Mouse (Mus musculus) heart, embryonic 16.5 days (tissue): Measurements from ENCODE around the gene Ip6k1. TPM values are rescaled to one million over a fixed set of nuclear protein-coding genes. Genes with fewer than 3 reads are reported as not detected.
A peak's percentile ranks its signal among the peaks of the same experiment; 100 is the strongest.

ENCODE experiments used
- ATAC-seq: fragments of 200-750 bp; cut with Nextera tagmentation; replicated peaks from 2 replicates; pipeline ENCODE4 v1.8.0; 2017; ENCODE audit warnings: moderate number of reproducible peaks; ENCODE audit not compliant: insufficient read depth, low FRiP score; ENCODE audit errors: extremely low read depth
- H3K27ac ChIP-seq: fragments of 300-500 bp; sonication (generic); 2 replicates; pipeline ENCODE4 v1.5.1; 2014; ENCODE audit warnings: mild to moderate bottlenecking, low read length, control low read depth, moderate library complexity
- H3K27me3 ChIP-seq: fragments of 300-500 bp; sonication (generic); 2 replicates; pipeline ENCODE4 v1.6.1; 2014; ENCODE audit warnings: low read length, mixed read lengths; ENCODE audit not compliant: control insufficient read depth, insufficient read depth
- H3K36me3 ChIP-seq: fragments of 300-500 bp; sonication (generic); 2 replicates; pipeline ENCODE4 v1.6.1; 2014; ENCODE audit not compliant: control insufficient read depth, insufficient read depth
- H3K4me1 ChIP-seq: fragments of 300-500 bp; sonication (generic); 2 replicates; pipeline ENCODE4 v1.6.1; 2014; ENCODE audit warnings: low read length, mixed read lengths; ENCODE audit not compliant: control insufficient read depth, insufficient read depth
- H3K4me2 ChIP-seq: fragments of 300-500 bp; sonication (generic); 2 replicates; pipeline ENCODE4 v1.6.1; 2014; ENCODE audit warnings: low read depth, mild to moderate bottlenecking, control low read depth, low read length
- H3K4me3 ChIP-seq: fragments of 300-500 bp; sonication (generic); 2 replicates; pipeline ENCODE4 v1.5.1; 2014; ENCODE audit warnings: mild to moderate bottlenecking, control low read depth, low read length
- H3K9ac ChIP-seq: fragments of 300-500 bp; sonication (generic); 2 replicates; pipeline ENCODE4 v1.6.1; 2014; ENCODE audit warnings: low read length, control low read depth
- H3K9me3 ChIP-seq: fragments of 300-500 bp; sonication (generic); replicated peaks from 2 replicates; pipeline ENCODE4 v1.6.1; 2016; ENCODE audit warnings: low read length; ENCODE audit not compliant: control insufficient read depth
- WGBS: fragments of 180-500 bp; shearing (Covaris S2); extraction: QIAGEN DNeasy Blood & Tissue Kit; methylation state at CpG from one replicate; pipeline ENCODE4 v1.1.7; 2014; 5-methylcytosine and 5-hydroxymethylcytosine counted together
- polyA plus RNA-seq: library from polyadenylated mRNA; unstranded; fragments of >200 nt; fragmentation: Nextera tagmentation; extraction: Ambion mirVana; gene quantifications from 2 replicates; pipeline ENCODE4 v1.2.1, GENCODE M21; 2015

Gene Ip6k1
- polyA plus RNA-seq, 1 experiment from 2014 or later = 38.8 TPM

DNA sequence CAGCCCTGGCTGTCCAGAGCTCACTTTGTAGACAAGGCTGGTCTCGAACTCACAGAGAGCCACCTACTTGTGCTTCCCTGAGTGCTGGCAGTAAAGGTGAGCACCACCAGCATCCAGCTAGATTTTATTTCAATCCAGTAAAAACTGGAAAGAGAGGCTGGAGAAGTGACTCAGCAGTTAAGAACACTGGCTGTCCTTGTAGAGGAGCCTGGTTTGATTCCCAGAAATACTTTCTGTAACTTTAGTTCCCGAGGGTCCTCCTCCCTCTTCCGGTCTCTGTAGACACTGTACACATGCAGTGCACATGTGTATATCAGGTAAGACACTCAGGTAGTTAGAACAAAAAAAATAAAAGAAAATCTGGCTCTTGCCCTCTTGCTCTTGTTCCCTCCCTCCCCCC, 14.4 kb upstream of the Ip6k1 start:
- 65% methylated on average over 3 of the region's 3 CpGs for WGBS
- H3K36me3 ChIP-seq = no peaks in the 10 kb centered on the region
- H3K4me1 ChIP-seq = peaks cover 25% of the 10 kb centered on the region
- no peaks in the 10 kb centered on the region for H3K27me3 ChIP-seq
- no peak overlapping the region for H3K4me2 ChIP-seq
- H3K9ac ChIP-seq = no peak overlapping the region
- no peaks in the 10 kb centered on the region for H3K9me3 ChIP-seq
- ATAC-seq = no peak
- H3K27ac ChIP-seq = no peak overlapping the region
- no peak overlapping the region for H3K4me3 ChIP-seq

DNA sequence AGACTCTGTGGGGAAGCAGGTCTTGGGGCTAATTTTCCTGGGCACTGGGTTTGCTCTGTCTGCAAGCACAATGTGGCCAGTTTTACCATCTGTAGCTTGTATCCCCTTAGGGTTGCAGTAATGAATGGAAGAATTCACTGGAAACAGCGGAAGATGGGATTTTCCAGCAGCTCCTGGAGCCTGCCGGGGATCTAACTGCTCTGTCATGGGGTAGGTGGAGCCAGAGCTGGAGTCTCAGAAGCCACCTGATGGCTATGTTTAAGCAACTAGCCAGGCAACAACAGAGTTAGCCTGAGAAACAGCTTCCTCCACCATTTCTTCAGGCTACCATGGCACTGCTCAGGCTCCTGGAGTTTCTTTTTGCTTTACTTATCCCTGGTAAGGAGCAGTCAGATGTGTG, 10.1 kb upstream of the Ip6k1 start, which contains the start of gene Cdhr4:
TSS of gene Cdhr4 (plus strand) at position 301 of the 400 bp plus-strand sequence.
- no peak within 1 kb of the TSS for H3K27ac ChIP-seq
- no peaks in the 10 kb centered on the region for H3K9me3 ChIP-seq
- no peaks in the 10 kb centered on the region; the same call in 1 of the 2 replicates for H3K4me1 ChIP-seq
- no peak within 1 kb of the TSS for H3K4me2 ChIP-seq
- H3K27me3 ChIP-seq = no peaks in the 10 kb centered on the region
- no peak within 1 kb of the TSS for H3K4me3 ChIP-seq
- WGBS = 72% methylated on average over 2 of the region's 2 CpGs
- no peaks in the 10 kb centered on the region for H3K36me3 ChIP-seq
- ATAC-seq = no peak
- H3K9ac ChIP-seq = no peak within 1 kb of the TSS

DNA sequence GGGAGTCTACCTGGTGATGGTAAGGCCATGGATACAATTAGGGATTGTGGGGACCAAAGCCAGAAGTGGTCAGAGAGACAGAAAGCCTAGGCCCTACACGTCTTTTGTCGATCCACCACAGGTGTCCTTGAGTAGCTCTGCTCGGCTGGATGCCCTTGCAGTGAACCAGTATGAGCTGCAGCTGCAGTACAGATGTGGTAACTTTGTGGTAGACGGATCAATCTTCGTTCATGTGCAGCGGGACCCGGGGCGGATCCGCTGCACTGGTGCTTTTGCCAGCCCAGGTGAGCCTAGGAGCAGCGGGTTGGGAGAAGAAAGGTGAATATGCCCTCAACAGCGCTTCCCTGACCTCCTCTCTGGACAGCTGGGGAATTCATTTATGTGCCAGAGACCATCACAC, 9.3 kb upstream of the Ip6k1 start:
- no peaks in the 10 kb centered on the region for H3K9me3 ChIP-seq
- 85% methylated on average over 11 of the region's 11 CpGs for WGBS
- no peak overlapping the region for H3K4me2 ChIP-seq
- H3K27me3 ChIP-seq = no peaks in the 10 kb centered on the region
- no peaks in the 10 kb centered on the region for H3K36me3 ChIP-seq
- no peak overlapping the region for H3K4me3 ChIP-seq
- ATAC-seq = 0 out of 2 replicates have a peak, but pooled peaks have one; percentile 8
- no peak overlapping the region for H3K9ac ChIP-seq
- H3K27ac ChIP-seq = no peak overlapping the region
- no peaks in the 10 kb centered on the region; the same call in 1 of the 2 replicates for H3K4me1 ChIP-seq

DNA sequence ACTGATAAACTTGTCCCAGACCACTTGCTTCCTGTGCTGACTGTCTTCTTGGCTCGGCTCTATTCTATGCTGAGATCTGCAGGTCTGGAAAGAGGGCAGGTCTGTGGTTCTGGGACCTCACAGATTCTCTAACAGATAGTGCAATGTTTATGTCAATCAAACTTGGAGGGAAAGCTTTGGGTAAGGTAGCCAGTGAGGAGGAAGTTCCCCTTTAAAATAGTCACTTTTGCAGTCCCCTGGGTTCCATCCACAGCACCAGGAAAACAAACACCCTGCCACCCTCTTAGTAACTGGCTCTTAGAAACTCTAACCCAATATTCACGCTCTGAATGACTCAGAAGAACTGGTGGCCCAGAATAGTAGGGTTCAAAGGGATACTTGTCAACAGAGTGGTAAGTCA, 7.8 kb upstream of the Ip6k1 start:
- H3K27me3 ChIP-seq = no peaks in the 10 kb centered on the region
- no peak overlapping the region for H3K4me2 ChIP-seq
- H3K4me1 ChIP-seq = no peaks in the 10 kb centered on the region; the same call in 1 of the 2 replicates
- peak overlapping the region; percentile 18 for H3K27ac ChIP-seq
- no peaks in the 10 kb centered on the region for H3K36me3 ChIP-seq
- no peaks in the 10 kb centered on the region for H3K9me3 ChIP-seq
- H3K4me3 ChIP-seq = no peak overlapping the region
- 24% methylated on average over 2 of the region's 2 CpGs for WGBS
- no peak overlapping the region for H3K9ac ChIP-seq
- no peak for ATAC-seq

DNA sequence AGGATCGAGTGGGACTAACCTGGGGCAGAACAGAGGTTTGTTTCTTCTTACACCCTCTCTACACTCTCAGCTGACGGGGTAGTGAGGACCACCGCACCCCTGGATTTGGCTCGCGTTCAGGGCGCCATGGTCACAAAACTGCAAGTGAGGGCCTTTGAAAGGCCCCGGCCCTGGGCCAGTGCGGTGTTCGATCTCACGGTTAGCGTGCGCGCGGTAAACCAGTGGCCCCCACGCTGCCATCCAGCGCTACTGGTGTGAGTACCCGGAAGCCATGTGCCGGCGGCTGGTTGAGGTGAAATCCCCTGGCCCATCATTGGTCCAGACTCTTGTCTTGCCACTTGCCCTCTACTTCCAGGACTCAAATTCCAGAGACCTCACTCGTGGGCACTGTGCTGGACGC, 6.8 kb upstream of the Ip6k1 start:
- no peaks in the 10 kb centered on the region for H3K27me3 ChIP-seq
- no peak overlapping the region for H3K27ac ChIP-seq
- no peak for ATAC-seq
- H3K36me3 ChIP-seq = no peaks in the 10 kb centered on the region
- H3K4me3 ChIP-seq = no peak overlapping the region
- no peaks in the 10 kb centered on the region for H3K9me3 ChIP-seq
- 92% methylated on average over 21 of the region's 21 CpGs for WGBS
- H3K9ac ChIP-seq = no peak overlapping the region
- H3K4me1 ChIP-seq = no peaks in the 10 kb centered on the region; the same call in 1 of the 2 replicates
- H3K4me2 ChIP-seq = no peak overlapping the region

DNA sequence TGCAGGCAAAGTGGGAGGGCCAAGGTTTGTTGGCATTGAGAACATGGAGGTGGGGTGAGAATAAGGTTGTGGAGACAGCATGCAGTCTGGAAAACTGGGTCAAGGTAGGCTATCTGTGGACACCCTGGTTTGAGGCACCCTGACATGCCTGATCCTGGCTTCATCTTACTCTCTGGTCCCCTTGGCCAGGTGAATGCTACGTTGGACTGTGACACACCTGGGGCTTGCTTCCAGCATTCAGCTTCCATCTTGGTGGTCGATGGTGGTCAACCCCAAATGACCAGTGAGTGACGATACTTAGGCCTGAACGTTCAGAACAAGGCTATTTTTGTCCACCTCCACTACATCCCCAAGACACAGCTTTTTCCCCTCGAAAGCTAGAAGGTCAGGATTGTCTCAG, 6.3 kb upstream of the Ip6k1 start, which contains the start of gene Gm20662:
TSS of gene Gm20662 (plus strand) at position 301 of the 400 bp plus-strand sequence.
- Histone ChIP-seq H3K4me3 (no peak within 1 kb of the TSS), H3K9ac (no peak within 1 kb of the TSS), H3K27me3 (no peaks in the 10 kb centered on the region), H3K9me3 (no peaks in the 10 kb centered on the region), H3K4me2 (no peak within 1 kb of the TSS), H3K36me3 (no peaks in the 10 kb centered on the region), H3K27ac (no peak within 1 kb of the TSS), H3K4me1 (no peaks in the 10 kb centered on the region; the same call in 1 of the 2 replicates)
- ATAC-seq = no peak
- 89% methylated on average over 5 of the region's 5 CpGs for WGBS

DNA sequence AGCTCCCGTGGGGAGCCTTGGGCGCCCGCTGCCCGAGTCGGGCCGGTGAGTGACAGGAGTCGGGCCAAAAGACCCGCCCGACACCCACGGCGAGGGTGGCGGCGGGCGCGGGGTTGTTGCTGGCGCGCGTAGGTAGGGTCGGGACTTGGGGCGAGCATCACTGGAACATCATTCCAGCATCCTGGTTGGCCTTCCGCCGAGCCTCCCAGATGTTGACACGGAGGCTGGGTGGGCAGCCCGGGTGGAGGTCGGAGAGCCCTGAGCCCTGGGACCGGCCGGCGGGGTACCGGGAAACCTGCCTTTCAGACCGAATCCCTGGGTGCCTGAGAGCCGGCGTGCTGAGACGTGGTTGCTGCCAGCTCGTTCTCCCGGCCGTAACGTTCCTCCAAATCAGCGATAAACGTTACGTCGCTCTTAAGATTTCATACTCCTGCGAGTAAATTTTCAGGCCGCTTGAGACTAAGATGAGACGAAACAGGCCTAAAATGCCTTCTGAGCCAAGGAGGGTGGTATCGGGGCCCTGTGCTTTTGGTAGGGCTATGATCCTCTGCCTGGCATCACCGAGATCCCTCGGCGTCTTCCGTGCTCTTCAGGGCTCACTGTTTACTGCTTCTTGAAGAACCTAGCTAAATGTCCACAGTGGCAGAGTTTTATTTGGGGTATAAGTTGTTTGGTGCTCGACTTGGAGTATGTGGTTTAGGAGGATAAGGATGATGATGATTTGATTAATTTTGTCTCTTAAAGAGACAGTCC, 653 bp downstream of the Ip6k1 start:
- WGBS = under 1% methylated on average over 46 of the region's 50 CpGs
- H3K36me3 ChIP-seq = no peaks in the 10 kb centered on the region; the same call in 1 of the 2 replicates
- H3K9ac ChIP-seq = peak overlapping the region; percentile 98
- H3K4me2 ChIP-seq = peak overlapping the region; percentile 80
- H3K27me3 ChIP-seq = no peaks in the 10 kb centered on the region
- no peaks in the 10 kb centered on the region for H3K9me3 ChIP-seq
- peak overlapping the region; percentile 96 for H3K27ac ChIP-seq
- ATAC-seq = peak; percentile 56
- H3K4me3 ChIP-seq = peak overlapping the region; percentile 86
- H3K4me1 ChIP-seq = peaks cover 20% of the 10 kb centered on the region

DNA sequence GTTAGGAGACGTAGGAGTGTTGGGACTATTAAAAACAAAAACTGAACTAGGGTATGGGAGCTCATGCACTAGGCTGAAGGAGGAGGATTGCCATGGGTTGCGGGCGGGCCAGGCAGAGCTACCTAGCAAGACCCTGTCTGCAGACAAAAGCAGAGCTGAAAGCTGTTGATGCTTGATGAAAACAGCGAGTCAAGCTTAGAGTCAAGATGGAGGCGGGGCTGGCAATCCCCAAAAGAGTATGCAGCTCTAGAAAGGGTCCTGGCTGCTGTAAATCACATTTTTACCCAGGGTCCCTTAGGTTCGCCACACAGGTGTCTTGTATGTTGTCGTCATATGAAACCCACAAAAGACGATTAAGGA, 1.2 kb downstream of the Ip6k1 start:
- ATAC-seq = no peak
- H3K4me1 ChIP-seq = peaks cover 20% of the 10 kb centered on the region
- no peaks in the 10 kb centered on the region for H3K9me3 ChIP-seq
- peak overlapping the region; percentile 98 for H3K9ac ChIP-seq
- H3K36me3 ChIP-seq = no peaks in the 10 kb centered on the region; the same call in 1 of the 2 replicates
- H3K27ac ChIP-seq = peak overlapping the region; percentile 96
- H3K27me3 ChIP-seq = no peaks in the 10 kb centered on the region
- H3K4me2 ChIP-seq = peak overlapping the region; percentile 80
- H3K4me3 ChIP-seq = peak overlapping the region; percentile 86
- WGBS = 19% methylated on average over 8 of the region's 8 CpGs

DNA sequence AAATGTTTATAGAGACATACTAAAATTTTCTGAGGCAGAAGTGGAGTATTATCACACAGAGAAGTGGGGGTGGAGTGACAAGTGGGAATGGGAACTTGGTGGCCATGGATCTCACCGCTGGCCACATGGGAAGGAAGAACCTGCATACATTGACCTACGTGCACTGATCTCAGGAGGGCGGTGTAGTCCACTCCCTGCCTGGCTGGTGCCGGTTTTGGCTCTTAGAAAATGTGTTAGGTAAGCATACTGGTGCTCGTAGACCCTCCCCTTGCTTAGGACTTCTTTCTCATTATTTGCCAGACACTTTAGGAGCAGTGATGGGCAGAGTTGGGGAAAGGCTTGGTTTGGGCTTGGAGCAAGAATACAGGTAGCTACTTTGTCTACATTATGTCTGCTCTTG, 5.7 kb downstream of the Ip6k1 start:
- Histone ChIP-seq H3K36me3 (no peaks in the 10 kb centered on the region; the same call in none of the 2 replicates), H3K9ac (no peak overlapping the region), H3K4me1 (peaks cover 21% of the 10 kb centered on the region), H3K4me2 (no peak overlapping the region), H3K27me3 (no peaks in the 10 kb centered on the region), H3K4me3 (no peak overlapping the region), H3K9me3 (no peaks in the 10 kb centered on the region), H3K27ac (no peak overlapping the region)
- 88% methylated on average over 5 of the region's 5 CpGs for WGBS
- ATAC-seq = no peak
